Mouse (Mus musculus) liver, embryonic 15.5 days (tissue): ENCODE measurements around the gene Wwox. TPM values are rescaled to one million over a fixed set of nuclear protein-coding genes. Genes with fewer than 3 reads are reported as not detected.

Experiments used
- ATAC-seq: fragments of 200-750 bp; cut with Nextera tagmentation; 2 replicates; pipeline ENCODE4 v1.8.0; 2017; ENCODE audit warnings: moderate number of reproducible peaks, mild to moderate bottlenecking, moderate library complexity; ENCODE audit not compliant: insufficient read depth
- H3K27ac ChIP-seq: fragments of 300-500 bp; sonication (generic); replicated peaks from 2 replicates; pipeline ENCODE4 v1.5.1; 2015; ENCODE audit warnings: mild to moderate bottlenecking, inconsistent platforms
- H3K27me3 ChIP-seq: fragments of 300-500 bp; sonication (generic); 2 replicates; pipeline ENCODE4 v1.6.1; 2015; ENCODE audit warnings: mild to moderate bottlenecking, inconsistent platforms
- H3K36me3 ChIP-seq: fragments of 300-500 bp; sonication (generic); replicated peaks from 2 replicates; pipeline ENCODE4 v1.6.1; 2015; ENCODE audit warnings: moderate library complexity, mild to moderate bottlenecking, inconsistent platforms
- H3K4me1 ChIP-seq: fragments of 300-500 bp; sonication (generic); replicated peaks from 2 replicates; pipeline ENCODE4 v1.6.1; 2015; ENCODE audit warnings: inconsistent platforms
- H3K4me2 ChIP-seq: fragments of 300-500 bp; sonication (generic); 2 replicates; pipeline ENCODE4 v1.6.1; 2015; ENCODE audit warnings: moderate library complexity, mild to moderate bottlenecking, inconsistent platforms
- H3K4me3 ChIP-seq: fragments of 300-500 bp; sonication (generic); replicated peaks from 2 replicates; pipeline ENCODE4 v1.5.1; 2015; ENCODE audit warnings: mild to moderate bottlenecking, inconsistent platforms
- H3K9ac ChIP-seq: fragments of 300-500 bp; sonication (generic); 2 replicates; pipeline ENCODE4 v1.6.1; 2015; ENCODE audit warnings: moderate library complexity, mild to moderate bottlenecking, inconsistent platforms
- H3K9me3 ChIP-seq: fragments of 300-500 bp; sonication (generic); replicated peaks from 2 replicates; pipeline ENCODE4 v1.6.1; 2016; ENCODE audit warnings: inconsistent platforms
- WGBS: fragments of 180-500 bp; shearing (Covaris S2); methylation state at CpG from one replicate; pipeline ENCODE4 v1.1.7; 2015; ENCODE audit warnings: mixed read lengths; ENCODE audit not compliant: insufficient replicate concordance; 5-methylcytosine and 5-hydroxymethylcytosine counted together
- polyA plus RNA-seq: library from polyadenylated mRNA; unstranded; fragments of >200 nt; fragmentation: Nextera tagmentation; extraction: Ambion mirVana; gene quantifications from 2 replicates; pipeline ENCODE4 v1.2.1, GENCODE M21; 2015

The Wwox gene
- polyA plus RNA-seq, 1 experiment from 2014 or later = 3.5 TPM

DNA sequence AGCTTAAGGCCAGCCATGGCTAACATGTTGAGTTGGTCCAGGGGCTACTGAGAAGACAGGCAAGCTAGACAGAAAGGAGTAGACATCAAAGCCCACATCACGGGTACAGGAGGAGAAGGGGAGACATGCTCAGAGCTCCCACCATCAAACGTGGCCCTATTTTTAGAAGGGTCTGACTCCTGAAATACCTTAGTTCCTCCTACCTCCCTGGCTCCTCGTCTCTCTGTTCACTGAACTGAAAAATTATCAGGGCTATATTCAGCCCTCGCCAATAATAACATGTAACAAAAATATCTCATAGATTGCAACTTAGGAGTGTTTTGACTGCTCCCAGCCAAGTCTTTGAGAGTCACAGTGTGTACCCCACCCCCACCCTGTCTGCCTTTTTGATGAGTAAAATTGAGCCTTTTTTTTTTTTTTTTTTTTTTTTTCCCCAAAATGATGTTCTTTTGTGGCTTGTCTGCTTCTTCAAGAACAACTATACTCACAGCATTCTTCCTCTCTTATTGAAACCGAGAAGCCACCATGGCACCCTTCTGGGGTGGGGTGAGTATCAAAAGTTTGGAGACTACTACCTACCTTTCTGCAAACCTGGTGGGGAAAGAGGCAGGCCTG is 535.0 kb downstream of the Wwox start:
- no peaks in the 10 kb centered on the region for H3K36me3 ChIP-seq
- H3K9me3 ChIP-seq = no peaks in the 10 kb centered on the region
- no peak overlapping the region for H3K4me3 ChIP-seq
- 44% methylated on average over 5 of the region's 5 CpGs for WGBS
- no peak for ATAC-seq
- no peaks in the 10 kb centered on the region for H3K27me3 ChIP-seq
- H3K4me1 ChIP-seq = no peaks in the 10 kb centered on the region
- no peak overlapping the region for H3K27ac ChIP-seq
- H3K9ac ChIP-seq = no peak overlapping the region
- no peak overlapping the region for H3K4me2 ChIP-seq

DNA sequence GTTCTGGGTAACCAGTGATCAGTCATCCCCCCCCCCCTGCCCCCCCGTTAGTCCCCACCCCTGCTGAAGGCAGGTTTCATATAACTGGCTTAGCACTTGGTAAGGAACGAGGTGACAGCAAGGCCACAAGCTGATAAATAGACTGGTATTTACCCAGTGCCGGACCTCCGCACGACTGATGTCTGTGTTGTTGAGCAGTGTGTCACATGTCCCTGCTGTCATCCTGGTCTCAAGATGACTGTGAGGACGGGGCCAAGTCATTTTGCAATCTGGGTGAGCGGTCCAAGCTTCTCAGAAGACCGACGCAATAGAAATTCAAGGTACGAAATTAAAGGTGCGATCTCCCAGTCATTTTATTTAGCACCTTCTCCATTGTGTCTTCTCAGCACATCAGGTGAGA is 538.3 kb downstream of the Wwox start:
- Histone ChIP-seq H3K36me3 (no peaks in the 10 kb centered on the region), H3K9ac (no peak overlapping the region), H3K9me3 (no peaks in the 10 kb centered on the region), H3K27ac (no peak overlapping the region), H3K27me3 (no peaks in the 10 kb centered on the region), H3K4me1 (no peaks in the 10 kb centered on the region), H3K4me3 (no peak overlapping the region), H3K4me2 (no peak overlapping the region)
- WGBS = 69% methylated on average over 11 of the region's 11 CpGs
- no peak for ATAC-seq

DNA sequence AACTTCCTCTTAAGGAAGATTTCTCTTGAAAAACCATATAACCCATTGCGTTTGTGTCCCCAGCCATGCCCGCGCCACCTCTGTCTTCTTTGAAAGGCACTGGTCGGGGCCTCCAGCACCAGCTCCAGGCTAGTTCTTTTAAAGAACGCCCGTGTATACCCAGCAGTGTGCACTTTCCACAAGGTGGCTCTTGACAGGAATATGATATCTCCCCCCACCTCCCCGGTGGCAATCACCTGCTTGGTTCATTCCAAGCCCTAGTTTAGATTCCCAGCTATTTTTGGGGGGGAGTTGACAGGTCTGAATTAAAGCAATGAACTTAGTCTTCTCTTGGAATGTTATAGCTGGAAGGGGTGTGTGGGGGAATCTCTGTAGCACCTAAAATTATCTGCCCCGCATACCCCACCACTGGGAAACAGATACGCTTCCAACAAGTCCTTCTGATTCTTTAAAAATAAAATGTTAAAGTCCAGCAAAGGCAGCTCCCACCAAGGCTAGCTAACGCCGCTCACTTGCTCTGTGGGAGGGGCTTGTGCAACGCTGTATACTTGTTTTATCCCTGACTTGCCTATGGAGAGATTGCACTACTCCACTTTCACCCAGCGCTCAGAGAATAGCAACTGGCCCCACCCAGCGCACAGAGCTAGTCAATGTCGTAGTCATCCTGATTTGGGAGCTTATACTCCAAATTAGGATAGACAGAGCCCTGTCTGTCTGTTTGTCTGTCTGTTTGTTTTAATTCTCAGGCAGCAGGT is 538.9 kb downstream of the Wwox start:
- H3K4me3 ChIP-seq = no peak overlapping the region
- no peak overlapping the region for H3K27ac ChIP-seq
- no peaks in the 10 kb centered on the region for H3K4me1 ChIP-seq
- H3K36me3 ChIP-seq = no peaks in the 10 kb centered on the region
- no peaks in the 10 kb centered on the region for H3K27me3 ChIP-seq
- WGBS = 68% methylated on average over 15 of the region's 15 CpGs
- H3K9ac ChIP-seq = no peak overlapping the region
- H3K4me2 ChIP-seq = no peak overlapping the region
- no peak for ATAC-seq
- H3K9me3 ChIP-seq = no peaks in the 10 kb centered on the region

DNA sequence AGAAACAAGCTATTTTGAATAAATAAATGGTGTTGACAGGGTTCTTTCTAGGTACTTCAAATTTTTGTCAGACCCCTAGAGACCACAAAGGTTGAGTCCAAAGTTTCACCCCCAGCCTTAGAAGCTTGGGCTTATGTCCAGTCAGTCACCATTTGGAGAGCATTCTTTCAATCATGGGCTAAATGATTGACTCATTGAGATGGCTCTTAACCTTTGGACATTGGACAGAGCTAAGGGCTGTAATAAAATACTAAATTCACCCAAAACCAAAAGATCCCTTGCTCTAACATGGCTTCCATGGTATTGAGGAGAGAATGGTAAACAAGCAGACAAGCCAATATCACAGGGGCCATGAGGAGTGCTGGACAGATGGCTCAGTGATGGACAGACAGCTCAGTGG is 540.2 kb downstream of the Wwox start:
- Histone ChIP-seq H3K9me3 (no peaks in the 10 kb centered on the region), H3K27ac (no peak overlapping the region), H3K4me2 (no peak overlapping the region), H3K4me1 (no peaks in the 10 kb centered on the region), H3K4me3 (no peak overlapping the region), H3K27me3 (no peaks in the 10 kb centered on the region), H3K36me3 (no peaks in the 10 kb centered on the region), H3K9ac (no peak overlapping the region)
- ATAC-seq = no peak

DNA sequence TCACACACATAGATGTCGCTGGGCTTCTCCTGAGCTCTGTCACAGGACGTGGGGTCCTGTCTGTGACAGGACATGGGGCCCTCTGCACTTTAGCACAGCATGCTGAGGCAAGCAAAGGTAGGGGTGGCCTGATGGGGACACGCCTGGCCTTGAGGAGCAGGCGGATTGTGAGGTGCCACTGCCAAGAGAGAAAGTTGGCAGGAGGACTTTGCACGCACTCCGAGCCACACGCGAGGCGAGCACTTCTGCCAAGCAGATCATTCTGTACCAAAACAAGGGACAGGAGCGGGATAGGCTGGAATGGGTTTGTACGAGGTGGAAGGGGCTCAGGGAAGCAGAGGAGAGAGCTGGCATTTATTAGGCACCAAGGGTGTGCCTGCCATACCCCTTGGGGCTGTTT is 543.3 kb downstream of the Wwox start:
- Histone ChIP-seq H3K9me3 (no peaks in the 10 kb centered on the region), H3K27ac (no peak overlapping the region)
- 76% methylated on average over 11 of the region's 11 CpGs for WGBS

DNA sequence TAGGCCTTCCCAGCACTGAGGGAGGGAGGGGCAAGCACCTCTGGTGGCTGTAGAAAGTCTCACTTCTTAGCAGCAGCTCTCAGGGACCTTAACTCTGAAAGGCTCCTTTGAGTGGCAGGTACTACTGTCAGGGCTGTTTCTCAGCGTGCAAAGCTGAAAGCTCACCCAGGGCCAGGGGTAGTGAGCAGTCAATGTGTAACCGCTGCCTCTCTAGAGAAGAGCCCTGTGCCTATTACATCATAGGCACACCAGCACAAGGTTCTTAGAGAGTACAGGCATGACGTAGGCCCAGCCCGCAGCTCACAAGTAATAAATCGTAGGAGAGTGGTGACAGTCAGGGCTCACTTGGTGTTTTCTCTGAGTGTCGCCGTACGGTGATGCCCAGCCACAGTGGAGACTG is 545.0 kb downstream of the Wwox start:
- H3K27ac ChIP-seq = no peak overlapping the region
- H3K4me2 ChIP-seq = no peak overlapping the region
- no peaks in the 10 kb centered on the region for H3K9me3 ChIP-seq
- ATAC-seq = no peak
- H3K4me3 ChIP-seq = no peak overlapping the region
- no peaks in the 10 kb centered on the region for H3K4me1 ChIP-seq
- no peaks in the 10 kb centered on the region for H3K27me3 ChIP-seq
- H3K9ac ChIP-seq = no peak overlapping the region
- no peaks in the 10 kb centered on the region for H3K36me3 ChIP-seq
- 65% methylated on average over 8 of the region's 8 CpGs for WGBS

More for the DNA sequence above, 543.3 kb downstream of the Wwox start:
- ATAC-seq = no peak
- no peaks in the 10 kb centered on the region for H3K27me3 ChIP-seq
- no peaks in the 10 kb centered on the region for H3K36me3 ChIP-seq
- H3K9ac ChIP-seq = no peak overlapping the region
- no peaks in the 10 kb centered on the region for H3K4me1 ChIP-seq
- H3K4me2 ChIP-seq = no peak overlapping the region
- no peak overlapping the region for H3K4me3 ChIP-seq

DNA sequence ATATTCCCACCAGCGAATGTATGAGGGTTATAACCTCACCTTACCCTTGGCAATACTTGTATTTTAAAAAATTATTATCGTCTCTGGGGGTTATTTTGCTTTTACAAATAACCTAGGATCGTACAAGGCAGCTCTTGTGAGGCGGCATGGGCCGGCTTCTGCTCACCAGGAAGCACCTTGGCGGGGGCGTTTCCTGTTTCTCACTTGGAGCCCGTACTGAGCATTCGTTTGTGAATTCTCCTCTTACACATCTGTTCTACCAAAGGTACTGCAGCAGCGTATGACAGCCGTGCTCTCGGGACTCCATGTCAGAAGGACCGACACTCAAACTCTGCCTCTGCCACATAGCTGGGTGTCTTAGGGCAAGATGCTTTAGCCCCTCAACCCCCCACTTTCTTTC is 546.5 kb downstream of the Wwox start:
- H3K36me3 ChIP-seq = no peaks in the 10 kb centered on the region
- H3K4me2 ChIP-seq = no peak overlapping the region
- no peaks in the 10 kb centered on the region for H3K27me3 ChIP-seq
- no peak for ATAC-seq
- no peak overlapping the region for H3K9ac ChIP-seq
- no peak overlapping the region for H3K27ac ChIP-seq
- H3K9me3 ChIP-seq = no peaks in the 10 kb centered on the region
- no peak overlapping the region for H3K4me3 ChIP-seq
- 16% methylated on average over 13 of the region's 13 CpGs for WGBS
- H3K4me1 ChIP-seq = no peaks in the 10 kb centered on the region

DNA sequence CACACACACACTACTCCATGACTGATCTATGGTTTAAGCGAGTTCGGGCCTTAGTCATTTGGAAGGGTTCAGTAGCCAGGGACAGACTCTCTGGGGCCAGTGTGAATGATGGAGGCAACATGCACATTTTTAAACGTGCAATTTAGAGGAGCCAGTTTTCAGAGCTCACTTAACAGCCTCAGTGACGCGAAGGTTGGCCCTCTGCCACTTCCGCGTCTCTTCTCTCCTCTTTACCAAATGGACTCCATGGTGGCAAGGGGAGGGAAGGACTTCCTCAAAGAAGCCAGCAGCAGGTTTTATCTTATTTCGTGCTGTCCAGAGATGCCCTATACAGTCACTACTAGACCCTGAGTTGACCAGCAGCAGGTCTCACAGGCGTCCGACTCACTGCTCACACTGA is 547.5 kb downstream of the Wwox start:
- H3K36me3 ChIP-seq = no peaks in the 10 kb centered on the region
- 76% methylated on average over 10 of the region's 10 CpGs for WGBS
- H3K27me3 ChIP-seq = no peaks in the 10 kb centered on the region
- H3K9ac ChIP-seq = no peak overlapping the region
- no peak overlapping the region for H3K27ac ChIP-seq
- no peak overlapping the region for H3K4me3 ChIP-seq
- no peak overlapping the region for H3K4me2 ChIP-seq
- H3K4me1 ChIP-seq = no peaks in the 10 kb centered on the region
- H3K9me3 ChIP-seq = no peaks in the 10 kb centered on the region
- no peak for ATAC-seq

DNA sequence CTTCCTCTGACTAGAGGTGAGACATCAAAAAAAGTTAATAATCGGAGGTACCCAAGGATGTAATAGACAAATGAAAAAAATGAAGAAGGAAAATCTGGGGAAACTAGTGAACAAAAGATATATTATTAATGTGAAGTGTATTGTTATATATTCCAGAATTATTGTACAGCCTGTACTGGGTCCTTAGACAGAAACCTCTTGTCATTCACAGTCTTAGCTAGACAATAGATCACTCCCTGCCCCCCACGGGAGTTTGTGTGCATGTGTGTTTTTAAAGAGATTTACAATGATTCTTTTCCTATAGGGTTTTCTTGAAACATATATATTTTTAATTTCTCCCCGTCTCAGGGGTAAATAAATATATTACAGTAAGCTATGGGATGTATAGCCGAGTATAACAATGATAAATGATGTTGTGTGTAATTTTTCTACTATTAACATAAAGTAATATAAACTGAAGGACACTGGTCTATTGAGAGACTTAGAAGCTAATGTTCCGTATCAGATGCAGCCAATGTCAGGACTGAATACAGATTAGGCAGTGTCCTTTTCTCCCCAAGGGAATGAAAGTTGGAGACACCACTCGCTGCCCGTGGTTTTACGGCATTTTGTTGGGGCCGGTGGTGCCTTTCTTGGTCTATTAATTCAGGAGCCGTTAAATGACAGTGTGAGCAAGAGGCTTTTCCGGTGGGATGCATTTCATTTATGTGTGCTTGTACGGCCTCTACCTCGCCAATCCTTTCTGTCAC is 551.6 kb downstream of the Wwox start:
- Histone ChIP-seq H3K4me1 (no peaks in the 10 kb centered on the region), H3K27ac (no peak overlapping the region), H3K9me3 (no peaks in the 10 kb centered on the region), H3K9ac (no peak overlapping the region), H3K36me3 (no peaks in the 10 kb centered on the region), H3K4me3 (no peak overlapping the region), H3K4me2 (no peak overlapping the region), H3K27me3 (no peaks in the 10 kb centered on the region)
- WGBS = 72% methylated on average over 13 of the region's 13 CpGs
- no peak for ATAC-seq

DNA sequence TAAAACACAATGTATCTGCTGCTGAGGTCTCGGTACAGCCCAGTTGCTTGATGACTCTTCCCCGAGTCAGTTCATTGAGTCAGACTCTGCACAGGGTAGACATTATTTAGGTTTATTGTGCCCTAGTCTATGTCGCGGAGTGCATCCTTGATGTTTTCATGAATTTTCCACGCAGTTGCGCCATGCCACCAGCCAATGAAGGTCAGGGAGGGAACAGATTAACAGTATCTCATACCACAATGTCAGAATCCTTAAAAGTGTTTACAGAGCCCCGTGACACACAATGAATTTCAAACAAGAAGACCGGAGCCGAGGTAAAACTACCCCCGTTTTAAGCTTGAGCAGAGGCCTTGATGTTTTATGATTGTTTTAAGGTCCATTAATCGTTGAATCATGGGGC is 561.3 kb downstream of the Wwox start:
- no peak overlapping the region for H3K4me3 ChIP-seq
- H3K36me3 ChIP-seq = no peaks in the 10 kb centered on the region
- no peaks in the 10 kb centered on the region for H3K9me3 ChIP-seq
- no peak overlapping the region for H3K9ac ChIP-seq
- H3K27ac ChIP-seq = no peak overlapping the region
- H3K4me2 ChIP-seq = no peak overlapping the region
- H3K4me1 ChIP-seq = no peaks in the 10 kb centered on the region
- no peaks in the 10 kb centered on the region for H3K27me3 ChIP-seq
- WGBS = 80% methylated on average over 11 of the region's 11 CpGs
- no peak for ATAC-seq

DNA sequence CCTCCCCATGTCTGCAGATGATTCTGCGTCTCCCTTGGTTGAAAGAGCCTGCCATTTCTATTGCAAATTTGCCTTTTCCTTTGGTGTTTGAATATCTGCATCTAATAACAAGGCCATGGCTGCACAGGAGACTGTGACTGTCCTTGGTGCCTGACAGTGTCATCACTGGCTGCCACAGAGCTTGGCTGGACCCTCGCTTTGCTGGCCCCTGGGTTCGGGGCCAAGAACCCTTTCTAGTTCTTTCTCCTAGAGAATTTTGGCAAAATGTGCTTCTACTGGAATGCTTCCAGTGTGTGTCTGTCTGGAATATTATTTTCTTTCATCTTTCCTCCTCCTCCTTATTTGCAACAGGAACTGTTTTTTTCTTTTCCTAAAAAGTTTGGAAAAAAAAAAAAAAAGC is 565.6 kb downstream of the Wwox start:
- H3K27ac ChIP-seq = no peak overlapping the region
- no peak overlapping the region for H3K4me2 ChIP-seq
- no peaks in the 10 kb centered on the region for H3K36me3 ChIP-seq
- H3K9me3 ChIP-seq = no peaks in the 10 kb centered on the region
- no peak overlapping the region for H3K4me3 ChIP-seq
- no peak overlapping the region for H3K9ac ChIP-seq
- 75% methylated on average over 3 of the region's 3 CpGs for WGBS
- ATAC-seq = no peak
- no peaks in the 10 kb centered on the region for H3K27me3 ChIP-seq
- no peaks in the 10 kb centered on the region for H3K4me1 ChIP-seq
